Mouse (Mus musculus): ENCODE data around the gene Slco1a6.
"Not testable (repeated sequence)": the region's sequence is repeated elsewhere in the genome, so short reads cannot be mapped to it uniquely, and the experiment has no call there.

The Slco1a6 gene

GRCm38 (mm10) chr6:142208421-142208820 is at the start of gene Slco1a6:
Gene Slco1a6 (minus strand): TSS chr6:142208521.
- no peak for DNase-seq (ENCODE audit: low spot score)

GRCm38 (mm10) chr6:142250738-142251307 is 42.5 kb upstream of the Slco1a6 start:
- not testable (repeated sequence) for DNase-seq (ENCODE audit: low spot score)

- DNase-seq (ENCODE audit: low spot score), result no peak
These were observed 36.7 kb upstream of the Slco1a6 start for GRCm38 (mm10) chr6:142245065-142245464.

GRCm38 (mm10) chr6:142239468-142239867 is 31.1 kb upstream of the Slco1a6 start:
- DNase-seq (ENCODE audit: low spot score), result no peak

- DNase-seq (ENCODE audit: low spot score), result no peak
These were observed 11.8 kb upstream of the Slco1a6 start for GRCm38 (mm10) chr6:142220138-142220537.

GRCm38 (mm10) chr6:142211821-142212220 is 3.5 kb upstream of the Slco1a6 start:
- no peak for DNase-seq (ENCODE audit: low spot score)

GRCm38 (mm10) chr6:142209749-142210148 is 1.4 kb upstream of the Slco1a6 start:
- no peak for DNase-seq (ENCODE audit: low spot score)

GRCm38 (mm10) chr6:142200524-142200923 is 7.8 kb downstream of the Slco1a6 start:
- no peak for DNase-seq (ENCODE audit: low spot score)

GRCm38 (mm10) chr6:142194245-142194644 is 14.1 kb downstream of the Slco1a6 start:
- no peak for DNase-seq (ENCODE audit: low spot score)

- DNase-seq (ENCODE audit: low spot score), result no peak
These were observed 16.4 kb downstream of the Slco1a6 start for GRCm38 (mm10) chr6:142191962-142192361.

- no peak for DNase-seq (ENCODE audit: low spot score)
These were observed 20.9 kb downstream of the Slco1a6 start for GRCm38 (mm10) chr6:142187426-142187825.

GRCm38 (mm10) chr6:142185868-142186415 is 22.4 kb downstream of the Slco1a6 start:
- DNase-seq (ENCODE audit: low spot score), result no peak

- no peak for DNase-seq (ENCODE audit: low spot score)
These were observed 44.9 kb downstream of the Slco1a6 start for GRCm38 (mm10) chr6:142163406-142163805.

- DNase-seq (ENCODE audit: low spot score), result no peak
These were observed 47.1 kb downstream of the Slco1a6 start for GRCm38 (mm10) chr6:142161171-142161570.

GRCm38 (mm10) chr6:142154081-142154480 is 54.2 kb downstream of the Slco1a6 start:
- not testable (repeated sequence) for DNase-seq (ENCODE audit: low spot score)

GRCm38 (mm10) chr6:142148371-142148770 is 60.0 kb downstream of the Slco1a6 start:
- DNase-seq (ENCODE audit: low spot score), result no peak

- no peak for DNase-seq (ENCODE audit: low spot score)
These were observed 96.5 kb downstream of the Slco1a6 start for GRCm38 (mm10) chr6:142111667-142112305.

GRCm38 (mm10) chr6:142091126-142091525 is 117.2 kb downstream of the Slco1a6 start:
- no peak for DNase-seq (ENCODE audit: low spot score)

- not testable (repeated sequence) for DNase-seq (ENCODE audit: low spot score)
These were observed 150.0 kb downstream of the Slco1a6 start for GRCm38 (mm10) chr6:142058281-142058680.

GRCm38 (mm10) chr6:142047689-142048088 is 160.6 kb downstream of the Slco1a6 start:
- DNase-seq (ENCODE audit: low spot score), result no peak

GRCm38 (mm10) chr6:142045746-142046145 is 162.6 kb downstream of the Slco1a6 start:
- no peak for DNase-seq (ENCODE audit: low spot score)

- DNase-seq (ENCODE audit: low spot score), result no peak
These were observed 166.4 kb downstream of the Slco1a6 start for GRCm38 (mm10) chr6:142041896-142042295.

Data from c-Kit-positive CD71-positive TER-119-positive erythroid progenitor cells, embryonic 14.5 days (primary cell).